22 mouse cellular contexts compared by ENCODE assay signal in genomic region chr14:48968670-48969069, GRCm38 (mm10).
"Had no signal": no experiment of that assay in that cellular context is flagged by ENCODE, and none has a peak within 500 bp of the region (broad histone marks: within the 10 kb centered on the region; RNA-seq: fewer than 3 reads in every experiment).

No protein-coding gene starts in this region.

- H3K9me3 ChIP-seq: kidney, embryonic 15.5 days; limb, embryonic 10.5 days; limb, embryonic 13.5 days; liver, embryonic 12.5 days; liver, embryonic 15.5 days; lung, embryonic 15.5 days; midbrain, embryonic 12.5 days; neural tube, embryonic 13.5 days had no signal

- H3K27ac ChIP-seq: kidney, embryonic 15.5 days; limb, embryonic 10.5 days; limb, embryonic 13.5 days; liver, embryonic 12.5 days; liver, embryonic 15.5 days; lung, embryonic 15.5 days; midbrain, embryonic 12.5 days; neural tube, embryonic 13.5 days; stomach, postnatal 0 days had no signal

- H3K36me3 ChIP-seq: kidney, embryonic 15.5 days; limb, embryonic 10.5 days; limb, embryonic 13.5 days; liver, embryonic 12.5 days; liver, embryonic 15.5 days; lung, embryonic 15.5 days; midbrain, embryonic 12.5 days; neural tube, embryonic 13.5 days had no signal

- H3K27me3 ChIP-seq: kidney, embryonic 15.5 days; limb, embryonic 13.5 days; liver, embryonic 12.5 days; liver, embryonic 15.5 days; lung, embryonic 15.5 days; midbrain, embryonic 12.5 days; neural tube, embryonic 13.5 days had no signal

- H3K4me3 ChIP-seq: kidney, embryonic 15.5 days; limb, embryonic 10.5 days; limb, embryonic 13.5 days; liver, embryonic 12.5 days; liver, embryonic 15.5 days; lung, embryonic 15.5 days; midbrain, embryonic 12.5 days; myocyte; neural tube, embryonic 13.5 days had no signal

- H3K4me2 ChIP-seq: kidney, embryonic 15.5 days; limb, embryonic 13.5 days; liver, embryonic 12.5 days; liver, embryonic 15.5 days; lung, embryonic 15.5 days; midbrain, embryonic 12.5 days; neural tube, embryonic 13.5 days had no signal

- H3K9ac ChIP-seq: kidney, embryonic 15.5 days; limb, embryonic 13.5 days; liver, embryonic 12.5 days; liver, embryonic 15.5 days; lung, embryonic 15.5 days; midbrain, embryonic 12.5 days; neural tube, embryonic 13.5 days had no signal

- ATAC-seq: liver, embryonic 12.5 days; midbrain, embryonic 16.5 days had no signal

- H3K4me1 ChIP-seq: kidney, embryonic 15.5 days; limb, embryonic 10.5 days; limb, embryonic 13.5 days; liver, embryonic 12.5 days; liver, embryonic 15.5 days; lung, embryonic 15.5 days; midbrain, embryonic 12.5 days; neural tube, embryonic 13.5 days had no signal

- DNase-seq: kidney, postnatal 10 days; kidney, postnatal 36 days; liver; lung, adult 18-20 months; lung, postnatal 10 days; lung, postnatal 4 days; right cerebral cortex, postnatal 14 days; right cerebral cortex, postnatal 4 days; thymus, adult 2 months; thymus, postnatal 14 days; thymus, postnatal 4 days had no signal
